Mouse (Mus musculus): ENCODE data around the gene Fastkd1.
"Not testable (repeated sequence)": the region's sequence is repeated elsewhere in the genome, so short reads cannot be mapped to it uniquely, and the experiment has no call there.

Gene Fastkd1

GRCm38 (mm10) chr2:69712981-69713625, at the start of gene Fastkd1:
Gene Fastkd1, minus strand, starts transcription at chr2:69713516.
- DNase-seq (ENCODE audit: extremely low spot score, low spot score), result peak; percentile 83

- DNase-seq (ENCODE audit: extremely low spot score, low spot score), result no peak
These were observed 47.7 kb upstream of the Fastkd1 start for GRCm38 (mm10) chr2:69760980-69761379.

- DNase-seq (ENCODE audit: extremely low spot score, low spot score), result no peak
These were observed 31.8 kb upstream of the Fastkd1 start for GRCm38 (mm10) chr2:69745091-69745490.

- no peak for DNase-seq (ENCODE audit: extremely low spot score, low spot score)
These were observed 10.2 kb upstream of the Fastkd1 start for GRCm38 (mm10) chr2:69723519-69723825.

GRCm38 (mm10) chr2:69722650-69723518, 9.6 kb upstream of the Fastkd1 start:
- peak; percentile 97 for DNase-seq (ENCODE audit: extremely low spot score, low spot score)

- no peak for DNase-seq (ENCODE audit: extremely low spot score, low spot score)
These were observed 8.9 kb upstream of the Fastkd1 start, which contains the start of gene Ppig for GRCm38 (mm10) chr2:69722273-69722649. Gene Ppig, plus strand, starts transcription at chr2:69722545.

GRCm38 (mm10) chr2:69719121-69719520, 5.8 kb upstream of the Fastkd1 start:
- DNase-seq (ENCODE audit: extremely low spot score, low spot score), result no peak

GRCm38 (mm10) chr2:69716483-69716882, 3.2 kb upstream of the Fastkd1 start:
- no peak for DNase-seq (ENCODE audit: extremely low spot score, low spot score)

GRCm38 (mm10) chr2:69714126-69714525, 810 bp upstream of the Fastkd1 start:
- DNase-seq (ENCODE audit: extremely low spot score, low spot score), result no peak

- DNase-seq (ENCODE audit: extremely low spot score, low spot score), result no peak
These were observed 304 bp upstream of the Fastkd1 start for GRCm38 (mm10) chr2:69713626-69714014.

- no peak for DNase-seq (ENCODE audit: extremely low spot score, low spot score)
These were observed 1.1 kb downstream of the Fastkd1 start for GRCm38 (mm10) chr2:69712171-69712570.

GRCm38 (mm10) chr2:69700446-69700845, 12.9 kb downstream of the Fastkd1 start:
- DNase-seq (ENCODE audit: extremely low spot score, low spot score), result no peak

- DNase-seq (ENCODE audit: extremely low spot score, low spot score), result no peak
These were observed 19.8 kb downstream of the Fastkd1 start for GRCm38 (mm10) chr2:69693501-69693900.

GRCm38 (mm10) chr2:69690843-69691242, 22.5 kb downstream of the Fastkd1 start:
- DNase-seq (ENCODE audit: extremely low spot score, low spot score), result no peak

- DNase-seq (ENCODE audit: extremely low spot score, low spot score), result no peak
These were observed 23.1 kb downstream of the Fastkd1 start for GRCm38 (mm10) chr2:69690214-69690613.

GRCm38 (mm10) chr2:69684488-69684887, 28.8 kb downstream of the Fastkd1 start:
- no peak for DNase-seq (ENCODE audit: extremely low spot score, low spot score)

GRCm38 (mm10) chr2:69683036-69683805, 30.1 kb downstream of the Fastkd1 start:
- DNase-seq (ENCODE audit: extremely low spot score, low spot score), result peak; percentile 29

GRCm38 (mm10) chr2:69681931-69682330, 31.4 kb downstream of the Fastkd1 start:
- no peak for DNase-seq (ENCODE audit: extremely low spot score, low spot score)

- DNase-seq (ENCODE audit: extremely low spot score, low spot score), result no peak
These were observed 33.3 kb downstream of the Fastkd1 start for GRCm38 (mm10) chr2:69679990-69680389.

GRCm38 (mm10) chr2:69677215-69677614, 36.1 kb downstream of the Fastkd1 start:
- not testable (repeated sequence) for DNase-seq (ENCODE audit: extremely low spot score, low spot score)

- no peak for DNase-seq (ENCODE audit: extremely low spot score, low spot score)
These were observed 36.6 kb downstream of the Fastkd1 start for GRCm38 (mm10) chr2:69676713-69677112.

- no peak for DNase-seq (ENCODE audit: extremely low spot score, low spot score)
These were observed 38.0 kb downstream of the Fastkd1 start for GRCm38 (mm10) chr2:69675266-69675665.

All from neural tube, embryonic 10.5 days (tissue).